Mouse (Mus musculus): ENCODE data around the gene Spib. TPM values are rescaled to one million over a fixed set of nuclear protein-coding genes. Genes with fewer than 3 reads are reported as not detected.

Spib gene
- polyA plus RNA-seq, 1 experiment from 2014 or later, result 0.08 TPM

DNA sequence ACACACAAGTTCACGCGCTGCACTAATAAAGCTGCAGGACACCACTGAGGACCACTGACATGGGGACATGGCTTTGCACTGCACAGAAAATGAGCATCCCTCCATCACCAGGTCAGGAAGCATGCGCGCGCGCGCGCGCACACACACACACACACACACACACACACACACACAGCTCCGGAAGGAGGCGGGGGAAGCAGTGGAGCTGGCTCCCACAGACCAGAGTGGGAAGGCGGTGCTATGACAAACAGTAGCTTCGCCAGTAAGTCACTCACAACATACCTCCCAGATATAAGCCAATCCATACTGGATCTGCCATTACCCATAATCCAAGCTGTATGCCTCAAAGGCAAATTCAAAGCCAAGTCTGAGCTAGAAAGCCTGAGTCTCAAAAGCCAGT lies 15.2 kb upstream of the Spib start:
- 96% methylated on average over 13 of the region's 13 CpGs for WGBS
- 0 out of 2 replicates have a peak overlapping the region, but pooled peaks have one; percentile 81 for H3K4me2 ChIP-seq (replicated peaks)
- H3K4me1 ChIP-seq, result peaks cover 12% of the 10 kb centered on the region
- no peak overlapping the region for H3K27ac ChIP-seq
- H3K36me3 ChIP-seq, result peaks cover 40% of the 10 kb centered on the region
- no peak overlapping the region for H3K9ac ChIP-seq
- no peaks in the 10 kb centered on the region for H3K9me3 ChIP-seq (replicated peaks)
- no peak overlapping the region for H3K4me3 ChIP-seq
- no peaks in the 10 kb centered on the region for H3K27me3 ChIP-seq
- ATAC-seq (ENCODE audit: low FRiP score), result no peak

DNA sequence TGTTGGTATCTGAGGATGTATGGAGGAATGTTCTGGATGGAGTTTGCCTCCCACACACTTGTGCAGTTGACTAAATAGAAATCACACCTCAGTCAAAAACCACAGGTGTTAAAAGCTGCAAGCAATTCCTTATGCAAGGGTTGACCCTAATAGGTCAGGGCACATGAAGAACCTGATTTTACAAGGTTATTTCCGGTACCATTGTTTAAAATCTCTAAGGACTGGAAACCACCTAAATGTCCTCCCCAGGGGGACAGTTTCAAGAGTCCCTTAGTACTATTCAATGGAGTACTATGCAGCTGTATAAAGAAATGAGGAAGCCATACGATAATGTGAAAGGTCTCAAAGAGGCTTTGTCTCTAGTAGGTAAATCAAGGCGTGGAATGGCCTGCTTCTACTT lies 14.4 kb upstream of the Spib start:
- Histone ChIP-seq H3K36me3 (peaks cover 40% of the 10 kb centered on the region), H3K9me3 (replicated peaks) (no peaks in the 10 kb centered on the region), H3K4me3 (no peak overlapping the region), H3K27me3 (no peaks in the 10 kb centered on the region), H3K4me2 (replicated peaks) (no peak overlapping the region), H3K4me1 (peaks cover 12% of the 10 kb centered on the region), H3K9ac (no peak overlapping the region), H3K27ac (no peak overlapping the region)
- WGBS, result 96% methylated on average over 3 of the region's 3 CpGs
- no peak for ATAC-seq (ENCODE audit: low FRiP score)

DNA sequence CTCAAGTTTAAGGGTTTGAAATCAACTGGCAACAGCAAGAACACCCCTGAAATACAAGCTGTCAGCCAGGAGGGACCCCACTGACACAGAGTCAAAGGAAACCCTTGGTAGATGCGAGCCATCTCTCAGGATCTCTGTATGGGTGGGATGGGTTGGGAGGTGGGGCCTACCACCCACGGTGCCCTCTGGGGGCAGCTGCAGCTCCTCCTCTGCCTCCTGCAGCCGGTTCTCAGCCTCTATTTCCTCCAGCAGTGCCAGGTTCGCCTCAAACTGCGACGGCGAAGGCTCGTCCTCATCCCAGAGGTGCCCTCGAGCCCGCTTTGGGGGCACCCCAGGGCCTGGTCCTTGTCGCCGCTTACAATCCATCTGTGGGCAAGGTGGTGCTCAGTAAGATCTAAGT lies 11.2 kb upstream of the Spib start:
- Histone ChIP-seq H3K27ac (no peak overlapping the region), H3K36me3 (peaks cover 52% of the 10 kb centered on the region), H3K4me2 (replicated peaks) (no peak overlapping the region), H3K4me1 (peaks cover 9% of the 10 kb centered on the region), H3K9ac (no peak overlapping the region; the same call in 1 of the 2 replicates), H3K9me3 (replicated peaks) (no peaks in the 10 kb centered on the region), H3K27me3 (no peaks in the 10 kb centered on the region), H3K4me3 (no peak overlapping the region)
- no peak for ATAC-seq (ENCODE audit: low FRiP score)
- 79% methylated on average over 12 of the region's 12 CpGs for WGBS

DNA sequence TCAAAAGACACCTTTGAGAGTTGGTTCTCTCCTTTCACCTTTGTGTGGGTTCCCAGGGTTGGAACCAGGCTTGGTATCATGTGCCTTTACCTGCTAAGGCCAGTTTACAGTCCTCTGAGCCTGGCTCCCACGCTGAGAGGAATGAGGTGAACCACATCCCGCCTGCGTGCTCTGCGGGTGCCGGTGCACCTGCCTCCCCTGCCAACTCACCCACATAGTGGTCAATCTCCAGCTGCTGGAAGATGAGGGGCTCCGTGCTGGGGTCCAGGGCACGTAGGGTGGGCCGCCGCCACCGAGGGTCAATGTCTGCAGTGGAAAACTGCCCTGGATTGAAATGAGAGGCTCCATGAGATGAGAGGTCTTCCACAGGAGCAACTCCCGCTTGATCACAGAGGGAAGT lies 10.7 kb upstream of the Spib start:
- Histone ChIP-seq H3K4me2 (replicated peaks) (no peak overlapping the region), H3K9me3 (replicated peaks) (no peaks in the 10 kb centered on the region), H3K4me1 (peaks cover 4% of the 10 kb centered on the region), H3K36me3 (peaks cover 55% of the 10 kb centered on the region), H3K27ac (no peak overlapping the region), H3K27me3 (no peaks in the 10 kb centered on the region), H3K4me3 (no peak overlapping the region), H3K9ac (no peak overlapping the region)
- ATAC-seq (ENCODE audit: low FRiP score), result no peak
- WGBS, result 90% methylated on average over 11 of the region's 11 CpGs

DNA sequence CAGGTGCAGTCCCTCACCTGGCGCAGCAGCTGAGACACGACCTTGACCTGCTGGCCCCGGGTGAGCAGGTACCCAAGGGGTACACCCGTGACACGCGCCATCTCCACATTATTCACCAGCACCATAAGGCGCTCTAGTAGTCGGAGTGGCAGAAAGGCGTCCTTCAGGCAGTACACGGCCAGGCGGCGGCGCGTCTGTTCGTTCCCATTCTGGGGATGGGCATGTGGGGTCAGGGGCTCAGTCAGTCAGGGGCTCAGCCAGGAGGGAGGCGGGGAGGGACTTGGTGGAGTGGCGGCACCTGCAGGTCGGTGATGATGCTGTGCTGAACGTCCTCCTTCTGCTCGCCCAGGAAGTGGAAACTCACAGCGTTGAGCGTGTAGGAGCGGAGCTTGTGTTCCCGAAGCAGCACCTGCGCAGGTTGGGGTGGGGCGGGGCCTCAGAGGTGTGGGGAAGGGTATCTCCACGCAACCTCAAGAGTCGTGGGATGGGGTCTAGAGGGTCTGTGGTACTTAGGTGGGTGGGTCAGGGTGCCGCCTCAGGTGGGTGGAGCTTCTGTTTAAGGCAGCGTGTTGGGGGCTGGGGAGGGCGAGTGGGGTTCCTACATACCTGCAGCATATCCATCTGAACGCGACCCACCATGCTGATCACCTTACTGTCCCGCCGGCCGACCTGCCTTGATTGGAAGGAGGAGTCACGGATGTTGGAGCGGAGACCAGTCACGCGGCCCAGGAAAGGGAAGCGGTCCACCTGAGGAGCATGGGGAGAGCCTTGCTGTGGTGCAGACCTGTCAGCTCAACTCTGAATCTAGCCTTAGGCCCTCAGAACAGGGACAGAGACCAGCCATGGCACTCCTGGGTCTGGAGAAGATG lies 7.1 kb upstream of the Spib start:
- Histone ChIP-seq H3K9ac (no peak overlapping the region), H3K27me3 (no peaks in the 10 kb centered on the region), H3K4me3 (no peak overlapping the region), H3K27ac (no peak overlapping the region), H3K36me3 (peaks cover 87% of the 10 kb centered on the region), H3K4me2 (replicated peaks) (no peak overlapping the region), H3K9me3 (replicated peaks) (no peaks in the 10 kb centered on the region), H3K4me1 (no peaks in the 10 kb centered on the region)
- 92% methylated on average over 41 of the region's 41 CpGs for WGBS
- no peak for ATAC-seq (ENCODE audit: low FRiP score)

DNA sequence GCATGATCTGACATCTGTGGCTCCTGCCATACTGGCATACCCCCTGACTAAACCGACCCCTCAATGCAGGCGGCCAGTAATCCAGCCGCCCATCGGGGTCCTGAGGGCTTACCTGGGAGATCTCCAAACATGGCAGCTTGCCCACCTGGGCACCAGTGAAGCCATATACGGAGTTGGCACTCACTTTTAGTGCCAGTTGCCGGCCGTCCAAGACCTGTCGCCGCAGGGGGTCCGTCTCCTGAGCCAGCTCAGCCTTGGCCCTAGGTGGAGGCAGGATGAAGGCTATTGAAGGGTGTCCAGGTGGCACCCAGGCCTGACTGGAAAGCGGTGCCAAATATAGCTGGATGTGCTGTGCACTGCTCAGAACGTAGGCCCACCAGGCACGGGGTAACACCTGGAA lies 5.6 kb upstream of the Spib start:
- no peaks in the 10 kb centered on the region for H3K27me3 ChIP-seq
- no peak overlapping the region for H3K4me2 ChIP-seq (replicated peaks)
- 95% methylated on average over 13 of the region's 13 CpGs for WGBS
- no peak overlapping the region for H3K27ac ChIP-seq
- H3K9ac ChIP-seq, result no peak overlapping the region
- H3K9me3 ChIP-seq (replicated peaks), result no peaks in the 10 kb centered on the region
- no peak overlapping the region for H3K4me3 ChIP-seq
- ATAC-seq (ENCODE audit: low FRiP score), result no peak
- no peaks in the 10 kb centered on the region for H3K4me1 ChIP-seq
- H3K36me3 ChIP-seq, result peaks cover 94% of the 10 kb centered on the region

DNA sequence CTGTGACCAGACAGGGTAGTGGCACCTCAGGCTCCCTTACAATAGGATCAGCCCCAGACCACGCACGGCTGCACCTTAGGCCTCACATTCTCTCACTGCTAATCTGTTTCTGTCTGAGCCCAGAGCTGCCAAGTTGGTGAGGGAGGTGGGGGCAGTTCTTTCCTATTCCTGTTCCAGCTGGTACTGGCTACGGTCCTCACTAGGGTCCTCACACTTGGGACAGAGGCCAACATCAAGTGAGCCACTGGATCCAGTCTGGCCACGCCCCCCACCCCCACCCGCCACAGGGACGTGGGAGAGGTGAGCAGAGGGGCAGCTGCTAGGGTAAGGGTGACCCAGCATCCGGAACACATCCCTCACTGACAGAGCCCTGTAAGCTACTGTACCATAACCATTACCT lies 5.1 kb upstream of the Spib start:
- H3K4me2 ChIP-seq (replicated peaks), result no peak overlapping the region
- 90% methylated on average over 7 of the region's 7 CpGs for WGBS
- H3K36me3 ChIP-seq, result peaks cover 89% of the 10 kb centered on the region
- no peak overlapping the region for H3K4me3 ChIP-seq
- ATAC-seq (ENCODE audit: low FRiP score), result no peak
- H3K9ac ChIP-seq, result peak overlapping the region; percentile 23; the same call in 1 of the 2 replicates
- H3K27me3 ChIP-seq, result no peaks in the 10 kb centered on the region
- no peaks in the 10 kb centered on the region for H3K9me3 ChIP-seq (replicated peaks)
- H3K4me1 ChIP-seq, result no peaks in the 10 kb centered on the region
- H3K27ac ChIP-seq, result no peak overlapping the region

DNA sequence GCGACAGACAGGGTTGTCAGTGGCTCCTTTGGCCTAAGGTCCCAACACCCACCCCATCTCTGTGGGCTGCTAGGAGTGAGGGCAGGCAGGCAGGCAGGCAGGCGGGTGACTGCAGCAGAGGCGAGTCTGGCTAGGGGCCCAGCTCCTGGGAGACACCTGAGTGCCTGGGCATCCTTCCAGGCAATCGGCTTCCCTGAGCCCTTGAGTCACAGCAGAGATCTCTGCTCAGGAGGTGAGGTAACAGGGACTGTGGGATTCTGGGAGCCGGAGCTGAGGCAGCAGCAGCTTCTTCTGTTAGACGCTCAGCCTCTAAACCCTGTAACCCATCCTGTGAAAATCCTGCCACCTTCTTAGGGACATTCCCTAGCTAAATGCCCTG lies 4.7 kb upstream of the Spib start:
- 90% methylated on average over 6 of the region's 6 CpGs for WGBS
- Histone ChIP-seq H3K4me1 (no peaks in the 10 kb centered on the region), H3K27me3 (no peaks in the 10 kb centered on the region), H3K4me2 (replicated peaks) (no peak overlapping the region), H3K9me3 (replicated peaks) (no peaks in the 10 kb centered on the region), H3K27ac (no peak overlapping the region), H3K36me3 (peaks cover 85% of the 10 kb centered on the region), H3K9ac (peak overlapping the region; percentile 23; the same call in 1 of the 2 replicates), H3K4me3 (no peak overlapping the region)
- ATAC-seq (ENCODE audit: low FRiP score), result no peak

DNA sequence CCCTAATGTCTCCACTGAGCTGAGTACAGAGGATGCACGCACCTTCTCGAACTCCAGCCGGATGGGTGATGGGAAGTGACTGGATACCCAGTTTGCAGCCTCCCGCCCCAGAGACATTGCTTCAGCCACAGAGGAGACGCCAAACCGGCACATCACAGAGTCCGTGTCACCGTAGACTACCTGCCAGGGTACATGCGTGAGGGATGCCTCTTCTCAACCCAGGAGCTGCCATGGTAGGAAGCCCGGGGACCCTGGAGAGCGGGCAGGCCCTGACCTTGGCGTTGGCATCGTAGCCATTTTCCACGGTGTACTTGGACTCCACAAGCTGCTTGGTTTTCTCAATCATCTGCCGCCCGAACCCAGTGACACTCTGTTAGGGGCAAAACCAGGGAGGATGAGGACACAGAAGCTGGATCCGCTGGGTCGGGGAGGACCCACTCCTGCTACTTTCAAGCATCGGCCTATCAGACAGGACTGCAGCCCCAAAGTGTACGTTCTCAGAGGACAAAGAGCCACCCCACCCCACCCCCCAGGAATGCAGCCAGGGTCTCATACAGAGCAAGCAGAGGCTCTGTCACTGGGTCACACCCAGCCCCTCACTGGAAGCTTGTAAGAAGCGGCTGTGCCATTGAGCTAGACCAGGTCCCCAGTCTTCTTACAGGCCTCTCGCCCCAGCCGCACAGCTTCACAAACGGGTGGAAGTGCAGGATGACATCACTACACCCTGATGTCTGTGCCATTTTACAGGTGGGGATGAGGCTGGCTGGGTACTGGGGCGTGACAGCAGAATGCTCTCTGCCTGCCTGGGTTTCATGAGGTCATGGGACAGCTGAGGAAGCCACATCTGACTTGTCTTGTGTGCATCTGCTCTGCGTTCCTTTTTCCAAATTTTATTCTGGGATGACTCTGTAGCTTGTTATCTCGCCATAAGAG lies 4.1 kb upstream of the Spib start:
- Histone ChIP-seq H3K36me3 (peaks cover 78% of the 10 kb centered on the region), H3K27me3 (no peaks in the 10 kb centered on the region), H3K9me3 (replicated peaks) (no peaks in the 10 kb centered on the region), H3K4me3 (no peak overlapping the region), H3K4me2 (replicated peaks) (no peak overlapping the region), H3K27ac (no peak overlapping the region), H3K4me1 (no peaks in the 10 kb centered on the region), H3K9ac (no peak overlapping the region)
- 93% methylated on average over 27 of the region's 27 CpGs for WGBS
- ATAC-seq (ENCODE audit: low FRiP score), result no peak

DNA sequence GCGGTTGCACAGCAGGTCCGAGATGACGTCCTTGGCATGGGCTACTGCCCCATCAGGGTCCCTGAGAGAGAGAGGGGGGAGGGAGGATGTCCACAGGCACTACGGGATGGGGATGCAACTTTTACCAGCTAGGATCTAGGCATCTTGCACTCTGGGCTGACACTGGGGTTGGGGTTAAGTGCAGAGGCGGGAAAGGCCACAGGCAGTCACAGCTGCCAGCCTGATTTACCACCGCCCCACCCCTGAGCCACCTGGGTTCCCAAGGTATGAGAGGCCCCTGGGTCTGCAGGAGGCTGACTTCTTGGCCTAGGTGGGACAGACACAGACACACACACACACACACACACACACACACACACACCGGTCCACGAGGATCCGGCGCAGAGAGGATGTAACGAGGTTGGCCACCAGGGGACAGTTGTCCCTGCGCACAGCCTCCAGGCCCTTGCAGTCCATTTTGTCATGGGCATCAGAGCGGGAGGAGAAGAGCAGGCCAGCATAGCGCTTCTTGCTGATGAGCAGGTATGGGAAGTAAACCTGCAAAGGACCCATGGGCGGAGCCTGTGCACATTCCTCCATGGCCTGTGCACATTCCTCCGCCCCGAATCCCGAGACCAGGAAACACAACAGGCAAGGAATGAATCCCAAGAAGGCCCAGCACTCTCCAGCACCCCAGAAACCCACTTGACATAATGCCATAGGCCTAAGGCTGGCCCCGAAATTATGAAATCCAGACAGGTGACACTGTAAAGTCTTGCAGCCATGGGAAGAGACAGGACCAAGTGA lies 3.0 kb upstream of the Spib start:
- peaks cover 68% of the 10 kb centered on the region for H3K36me3 ChIP-seq
- no peaks in the 10 kb centered on the region for H3K9me3 ChIP-seq (replicated peaks)
- H3K9ac ChIP-seq, result no peak overlapping the region
- no peak overlapping the region for H3K4me3 ChIP-seq
- H3K4me1 ChIP-seq, result no peaks in the 10 kb centered on the region
- H3K27ac ChIP-seq, result no peak overlapping the region
- H3K27me3 ChIP-seq, result no peaks in the 10 kb centered on the region
- ATAC-seq (ENCODE audit: low FRiP score), result no peak
- 89% methylated on average over 19 of the region's 19 CpGs for WGBS
- H3K4me2 ChIP-seq (replicated peaks), result no peak overlapping the region

DNA sequence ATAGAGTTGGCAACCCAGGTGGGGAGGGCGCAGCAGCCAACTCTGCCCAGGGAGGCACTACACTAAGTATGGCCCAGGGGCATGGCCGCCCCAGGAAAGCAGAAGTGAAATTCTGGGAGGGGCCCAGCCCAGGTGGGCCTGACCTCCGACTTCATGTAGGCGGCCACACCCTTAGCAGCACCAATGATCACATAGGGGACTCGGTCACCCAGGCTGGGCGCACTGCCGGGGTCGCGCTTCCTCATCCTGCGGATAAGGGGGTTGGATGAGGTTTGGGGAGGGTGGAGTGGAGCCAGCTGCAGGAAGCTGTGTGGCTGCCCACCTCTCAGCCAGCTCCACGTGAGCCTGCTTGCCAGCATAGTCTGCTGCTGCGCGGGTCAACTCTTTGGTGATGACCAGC lies 2.4 kb upstream of the Spib start:
- Histone ChIP-seq H3K36me3 (peaks cover 62% of the 10 kb centered on the region), H3K4me2 (replicated peaks) (no peak overlapping the region), H3K9ac (no peak overlapping the region), H3K9me3 (replicated peaks) (no peaks in the 10 kb centered on the region), H3K4me1 (no peaks in the 10 kb centered on the region), H3K27me3 (peaks cover 5% of the 10 kb centered on the region; the same call in 1 of the 2 replicates), H3K4me3 (no peak overlapping the region), H3K27ac (no peak overlapping the region)
- ATAC-seq (ENCODE audit: low FRiP score), result no peak
- WGBS, result 97% methylated on average over 13 of the region's 13 CpGs

DNA sequence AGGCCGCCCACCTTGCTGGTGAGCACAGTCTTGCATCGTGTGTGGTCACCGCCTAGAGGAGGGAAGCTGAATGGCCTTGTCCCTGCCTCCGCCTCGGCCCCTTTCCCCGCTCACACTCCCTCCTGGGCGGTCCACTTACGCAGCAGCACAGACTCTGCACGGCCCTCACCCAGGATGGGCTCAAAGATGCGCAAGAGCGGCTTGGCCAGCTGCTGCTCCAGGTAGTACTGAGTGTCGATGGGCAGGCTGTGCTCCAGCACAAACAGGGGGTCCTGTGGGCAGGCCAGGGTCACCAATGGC lies 1.8 kb upstream of the Spib start:
- no peaks in the 10 kb centered on the region for H3K9me3 ChIP-seq (replicated peaks)
- no peak overlapping the region for H3K9ac ChIP-seq
- H3K4me2 ChIP-seq (replicated peaks), result no peak overlapping the region
- ATAC-seq (ENCODE audit: low FRiP score), result no peak
- H3K4me3 ChIP-seq, result no peak overlapping the region
- peaks cover 10% of the 10 kb centered on the region for H3K27me3 ChIP-seq
- no peak overlapping the region for H3K27ac ChIP-seq
- H3K4me1 ChIP-seq, result no peaks in the 10 kb centered on the region
- 70% methylated on average over 12 of the region's 12 CpGs for WGBS
- peaks cover 56% of the 10 kb centered on the region for H3K36me3 ChIP-seq
